Comparison of ENCODE assay signal across 19 mouse cellular contexts in genomic region chr6:97252086-97252485, GRCm38 (mm10). TPM values are rescaled to one million over a fixed set of nuclear protein-coding genes. Genes with fewer than 3 reads are reported as not detected.
DNase-seq lines count a peak whose midpoint lies in the region; ATAC-seq and TF ChIP-seq lines count a peak whose summit lies in the region.
"Had no signal": no experiment of that assay in that cellular context is flagged by ENCODE, and none has a peak within 500 bp of the region (broad histone marks: within the 10 kb centered on the region; RNA-seq: fewer than 3 reads in every experiment).

No protein-coding gene starts in this region.

- no peak for TF ChIP-seq CTCF in heart, adult 2 months (IDR thresholded peaks at IDR 0.05)

- WGBS in heart, adult 2 months: 23% methylated on average over 5 of the region's 5 CpGs
- WGBS in heart, embryonic 12.5 days: 31% methylated on average over 5 of the region's 5 CpGs

- DNase-seq in adrenal gland, adult 8-10 months: peak; percentile 8
- DNase-seq in adrenal gland, postnatal 25 days: no peak
- peak in 1 of 2 experiments; percentile 19 for DNase-seq in heart, adult 2 months
- no peak for DNase-seq in heart, postnatal 25 days (ENCODE audit: low spot score)
- DNase-seq in left cerebral cortex, postnatal 4 days: no peak
- DNase-seq in left cerebral cortex, adult 18-20 months (ENCODE audit: low spot score in 2 of 2): no peak
- DNase-seq: cerebellum, adult 8-10 months; gastrocnemius, postnatal 36 days; kidney, postnatal 10 days; layer of hippocampus, adult 9-11 months; liver, embryonic 13.5 days had no signal

- no peak for TF ChIP-seq POLR2A in heart, adult 2 months (IDR thresholded peaks at IDR 0.05; ENCODE audit: insufficient read depth, low read depth, low read length)

- intact Hi-C loops in heart, adult 2 months (cut with DNase I): loop anchor here (5.0 kb wide), 2 partner anchors 40 to 490 kb away; partner anchors contain the start of gene Arl6ip5
- intact Hi-C loops in heart, postnatal 25 days (cut with DNase I): loop anchor here (5.0 to 10.0 kb wide), 3 partner anchors 40 to 753 kb away; partner anchors contain the start of gene Arl6ip5
- intact Hi-C loops in left cerebral cortex, postnatal 4 days (cut with DNase I): no loop called here

- no peak for ATAC-seq in heart, embryonic 12.5 days (ENCODE audit: insufficient number of reproducible peaks, low FRiP score)
- ATAC-seq in megakaryocyte progenitor cell, adult 5-6 weeks (replicated peaks; ENCODE audit: poor library complexity): 0 out of 2 replicates have a peak, but pooled peaks have one; percentile 31
- ATAC-seq: intestine, embryonic 16.5 days had no signal

- H3K27ac ChIP-seq in heart, adult 2 months: peak overlapping the region; percentile 87
- H3K27ac ChIP-seq in heart, embryonic 12.5 days (ENCODE audit: poor library complexity, severe bottlenecking): peak overlapping the region; percentile 91
- H3K27ac ChIP-seq: hindbrain, embryonic 14.5 days; liver, embryonic 13.5 days; midbrain, embryonic 10.5 days; neural tube, embryonic 15.5 days had no signal

- peak overlapping the region; percentile 63 for H3K4me2 ChIP-seq in heart, embryonic 12.5 days
- H3K4me2 ChIP-seq: hindbrain, embryonic 14.5 days; liver, embryonic 13.5 days; neural tube, embryonic 15.5 days had no signal

- no peak for TF ChIP-seq EP300 in heart, adult 2 months (IDR thresholded peaks at IDR 0.05; ENCODE audit: insufficient read depth, low read depth, low read length)

- H3K79me2 ChIP-seq in heart, adult 2 months (replicated peaks; ENCODE audit: control insufficient read depth, insufficient read depth, low read length): 0 out of 2 replicates have a peak, but pooled peaks cover 1% of the 10 kb centered on the region

- peak overlapping the region; percentile 40 for H3K4me3 ChIP-seq in heart, adult 2 months
- peak overlapping the region; percentile 45 for H3K4me3 ChIP-seq in heart, embryonic 12.5 days
- H3K4me3 ChIP-seq: liver, embryonic 13.5 days; midbrain, embryonic 10.5 days; neural tube, embryonic 15.5 days had no signal

- 0 out of 2 replicates have a peak, but pooled peaks cover 1% of the 10 kb centered on the region for H3K4me1 ChIP-seq in heart, adult 2 months (ENCODE audit: control insufficient read depth, insufficient read depth, low read length)
- H3K4me1 ChIP-seq in heart, embryonic 12.5 days (replicated peaks): peaks cover 16% of the 10 kb centered on the region; the same call in 1 of the 2 replicates
- H3K4me1 ChIP-seq: midbrain, embryonic 10.5 days; neural tube, embryonic 15.5 days had no signal

- no peaks in the 10 kb centered on the region for H3K27me3 ChIP-seq in heart, adult 2 months (ENCODE audit: control insufficient read depth, insufficient read depth, low read length)
- H3K27me3 ChIP-seq in heart, embryonic 12.5 days (replicated peaks): no peaks in the 10 kb centered on the region
- H3K27me3 ChIP-seq: CH12.LX; liver, embryonic 13.5 days; neural tube, embryonic 15.5 days had no signal

- peak overlapping the region; percentile 61 for H3K9ac ChIP-seq in heart, adult 2 months (ENCODE audit: low read depth, low read length)
- H3K9ac ChIP-seq in heart, embryonic 12.5 days: peak overlapping the region; percentile 67
- H3K9ac ChIP-seq: hindbrain, embryonic 14.5 days; liver, embryonic 13.5 days; neural tube, embryonic 15.5 days had no signal

- H3K9me3 ChIP-seq in heart, embryonic 12.5 days (replicated peaks): no peaks in the 10 kb centered on the region
- H3K9me3 ChIP-seq: liver, embryonic 13.5 days; midbrain, embryonic 10.5 days; neural tube, embryonic 15.5 days had no signal

- H3K36me3 ChIP-seq in heart, adult 2 months (ENCODE audit: control insufficient read depth, insufficient read depth, low read length): no peaks in the 10 kb centered on the region; the same call in 1 of the 2 replicates
- peaks cover 8% of the 10 kb centered on the region; the same call in 1 of the 2 replicates for H3K36me3 ChIP-seq in heart, embryonic 12.5 days
- H3K36me3 ChIP-seq: liver, embryonic 13.5 days; midbrain, embryonic 10.5 days; neural tube, embryonic 15.5 days had no signal

RNA-seq across cellular contexts. Expression of gene Lmod3, which starts 0.5 kb away (rescaled TPM):
- total RNA-seq in adrenal gland, adult 8-10 months (2022): under 1 TPM in 2 of 4 experiments, not detected in 2; 0.15 to 0.16 TPM
- total RNA-seq in adrenal gland, postnatal 25 days (2021): not detected in 2 replicates
- total RNA-seq in heart, adult 2 months (2021): 10 to 100 TPM; 50.1 to 63.0 TPM
- polyA plus RNA-seq in heart, adult 2 months (2012; rRNA removed): 26.3 and 40.0 TPM in 2 replicates
- total RNA-seq in heart, postnatal 25 days (2021): 10 to 100 TPM; 62.9 to 66.5 TPM
- 18.0 and 18.7 TPM in 2 replicates for polyA plus RNA-seq in heart, embryonic 12.5 days (2016; fragmentation: Nextera tagmentation; extraction: Ambion mirVana)
- not detected in 2 replicates for total RNA-seq in megakaryocyte progenitor cell, adult 5-6 weeks (2015)
- total RNA-seq in megakaryocyte progenitor cell, adult 5-6 weeks (2017): not detected in 2 replicates
- 1 to 10 TPM in 1 of 2 experiments, under 1 TPM in 1; 0.77 to 1.1 TPM for total RNA-seq in left cerebral cortex, postnatal 4 days (2021)
- not detected for total RNA-seq in left cerebral cortex, adult 18-20 months (2021)
- total RNA-seq: CH12.LX had no signal
- polyA plus RNA-seq: hindbrain, embryonic 14.5 days; midbrain, embryonic 10.5 days; spleen, adult 2 months had no signal

RNA-seq across cellular contexts. Expression of gene Arl6ip5, which starts 41.6 kb away (rescaled TPM):
- 100 to 1,000 TPM; 114 to 145 (median 129) TPM for total RNA-seq in adrenal gland, adult 8-10 months (2022)
- 127 and 130 TPM in 2 replicates for total RNA-seq in adrenal gland, postnatal 25 days (2021)
- total RNA-seq in heart, adult 2 months (2021): 100 to 1,000 TPM; 122 to 138 TPM
- 97.8 and 147 TPM in 2 replicates for polyA plus RNA-seq in heart, adult 2 months (2012; rRNA removed)
- total RNA-seq in heart, postnatal 25 days (2021): 100 to 1,000 TPM; 114 to 127 TPM
- 96.9 and 97.9 TPM in 2 replicates for polyA plus RNA-seq in heart, embryonic 12.5 days (2016; fragmentation: Nextera tagmentation; extraction: Ambion mirVana)
- 55.4 and 57.6 TPM in 2 replicates for total RNA-seq in megakaryocyte progenitor cell, adult 5-6 weeks (2015)
- 54.3 and 55.8 TPM in 2 replicates for total RNA-seq in megakaryocyte progenitor cell, adult 5-6 weeks (2017)
- total RNA-seq in left cerebral cortex, postnatal 4 days (2021): 100 to 1,000 TPM; 150 to 152 TPM
- total RNA-seq in left cerebral cortex, adult 18-20 months (2021): 100 to 1,000 TPM; 205 to 217 TPM

RNA-seq across cellular contexts. Expression of gene Uba3, which starts 46.6 kb away (rescaled TPM):
- total RNA-seq in adrenal gland, adult 8-10 months (2022): 10 to 100 TPM; 51.9 to 66.2 (median 63.3) TPM
- 59.7 and 61.6 TPM in 2 replicates for total RNA-seq in adrenal gland, postnatal 25 days (2021)
- total RNA-seq in heart, adult 2 months (2021): 10 to 100 TPM; 55.2 to 59.3 TPM
- 20.0 and 46.9 TPM in 2 replicates for polyA plus RNA-seq in heart, adult 2 months (2012; rRNA removed)
- total RNA-seq in heart, postnatal 25 days (2021): 10 to 100 TPM; 63.0 to 64.0 TPM
- 79.1 and 79.3 TPM in 2 replicates for polyA plus RNA-seq in heart, embryonic 12.5 days (2016; fragmentation: Nextera tagmentation; extraction: Ambion mirVana)
- total RNA-seq in megakaryocyte progenitor cell, adult 5-6 weeks (2015): 51.9 and 54.4 TPM in 2 replicates
- 57.9 and 62.8 TPM in 2 replicates for total RNA-seq in megakaryocyte progenitor cell, adult 5-6 weeks (2017)
- 10 to 100 TPM; 75.9 to 78.9 TPM for total RNA-seq in left cerebral cortex, postnatal 4 days (2021)
- total RNA-seq in left cerebral cortex, adult 18-20 months (2021): 10 to 100 TPM; 70.9 to 74.3 TPM

Comparison
In these comparisons a context has a peak if more than half of its experiments do, and no peak if none do; other contexts are left out.
1. RNA of gene Lmod3, which starts 0.5 kb away (total RNA-seq): 62.9 to 66.5 TPM in heart, postnatal 25 days and 50.1 to 63.0 TPM in heart, adult 2 months; 0.77 to 1.1 TPM in left cerebral cortex, postnatal 4 days, 0.15 to 0.16 TPM in adrenal gland, adult 8-10 months, not detected in adrenal gland, postnatal 25 days, not detected in megakaryocyte progenitor cell, adult 5-6 weeks and not detected in left cerebral cortex, adult 18-20 months; every median in the first group is over 10 times any median in the second.